Mouse (Mus musculus) hindbrain, embryonic 10.5 days (tissue): ENCODE data around the gene Mchr1. TPM values are rescaled to one million over a fixed set of nuclear protein-coding genes. Genes with fewer than 3 reads are reported as not detected.

Experiments
- DNase-seq: peaks from one replicate; pipeline ENCODE4 v3.0.0-alpha.2; 2017; ENCODE audit warnings: low spot score
- H3K27ac ChIP-seq: fragments of 300-500 bp; sonication (generic); 2 replicates; pipeline ENCODE4 v1.5.1; 2016; ENCODE audit warnings: mild to moderate bottlenecking, moderate library complexity
- H3K27me3 ChIP-seq: fragments of 300-500 bp; sonication (generic); 2 replicates; pipeline ENCODE4 v1.6.1; 2016; ENCODE audit warnings: mild to moderate bottlenecking; ENCODE audit not compliant: poor library complexity, insufficient read depth, severe bottlenecking
- H3K36me3 ChIP-seq: fragments of 300-500 bp; sonication (generic); 2 replicates; pipeline ENCODE4 v1.6.1; 2016; ENCODE audit warnings: mild to moderate bottlenecking, moderate library complexity
- H3K4me1 ChIP-seq: fragments of 300-500 bp; sonication (generic); replicated peaks from 2 replicates; pipeline ENCODE4 v1.6.1; 2016; ENCODE audit warnings: mild to moderate bottlenecking
- H3K4me3 ChIP-seq: fragments of 300-500 bp; sonication (generic); 2 replicates; pipeline ENCODE4 v1.5.1; 2016; ENCODE audit warnings: mild to moderate bottlenecking, moderate library complexity
- H3K9me3 ChIP-seq: fragments of 300-500 bp; sonication (generic); 2 replicates; pipeline ENCODE4 v1.6.1; 2016; ENCODE audit warnings: mild to moderate bottlenecking, moderate library complexity
- WGBS: fragments of 180-500 bp; shearing (Covaris S2); methylation state at CpG from one replicate; pipeline ENCODE4 v1.1.7; 2016; 5-methylcytosine and 5-hydroxymethylcytosine counted together
- polyA plus RNA-seq: library from polyadenylated mRNA; unstranded; fragments of >200 nt; fragmentation: Nextera tagmentation; extraction: Ambion mirVana; gene quantifications from 2 replicates; pipeline ENCODE4 v1.2.1, GENCODE M21; 2016

Gene Mchr1
- 0.14 and 0.22 TPM in 2 replicates for polyA plus RNA-seq

- Histone ChIP-seq H3K36me3 (no peaks in the 10 kb centered on the region), H3K4me1 (peaks cover 31% of the 10 kb centered on the region), H3K27ac (peak within 1 kb of the TSS; percentile 74), H3K27me3 (peaks cover 43% of the 10 kb centered on the region), H3K4me3 (peak within 1 kb of the TSS; percentile 59), H3K9me3 (no peaks in the 10 kb centered on the region)
- peak; percentile 78 for DNase-seq
- under 1% methylated on average over 25 of the region's 25 CpGs for WGBS
Observed at GRCm38 (mm10) chr15:81235086-81235920, at the start of gene Mchr1. Mchr1 (plus strand) TSS chr15:81235499.

GRCm38 (mm10) chr15:81189061-81189460 is 46.2 kb upstream of the Mchr1 start:
- Histone ChIP-seq H3K27ac (no peak overlapping the region), H3K4me1 (peaks cover 21% of the 10 kb centered on the region), H3K27me3 (no peaks in the 10 kb centered on the region), H3K9me3 (no peaks in the 10 kb centered on the region), H3K36me3 (peaks cover 19% of the 10 kb centered on the region), H3K4me3 (peak overlapping the region; percentile 87)
- WGBS = 88% methylated on average over 2 of the region's 2 CpGs
- DNase-seq = no peak

- H3K4me1 ChIP-seq = peaks cover 21% of the 10 kb centered on the region
- under 1% methylated on average over 46 of the region's 46 CpGs for WGBS
- H3K27me3 ChIP-seq = no peaks in the 10 kb centered on the region
- H3K27ac ChIP-seq = peak overlapping the region; percentile 89
- no peaks in the 10 kb centered on the region for H3K9me3 ChIP-seq
- peak overlapping the region; percentile 87 for H3K4me3 ChIP-seq
- DNase-seq = no peak
- peaks cover 19% of the 10 kb centered on the region for H3K36me3 ChIP-seq
Observed at GRCm38 (mm10) chr15:81190011-81190629, 45.2 kb upstream of the Mchr1 start.

- Histone ChIP-seq H3K27me3 (no peaks in the 10 kb centered on the region), H3K9me3 (no peaks in the 10 kb centered on the region), H3K4me3 (peak within 1 kb of the TSS; percentile 87), H3K4me1 (peaks cover 21% of the 10 kb centered on the region), H3K27ac (peak within 1 kb of the TSS; percentile 89), H3K36me3 (peaks cover 19% of the 10 kb centered on the region)
- WGBS = under 1% methylated on average over 48 of the region's 48 CpGs
- peak; percentile 99 for DNase-seq
Observed at GRCm38 (mm10) chr15:81190630-81191178, 44.6 kb upstream of the Mchr1 start, which contains the start of gene Mrtfa. Mrtfa (minus strand) TSS chr15:81190757.

GRCm38 (mm10) chr15:81191303-81191702 is 44.0 kb upstream of the Mchr1 start:
- H3K27me3 ChIP-seq = no peaks in the 10 kb centered on the region
- H3K27ac ChIP-seq = peak overlapping the region; percentile 85
- no peak for DNase-seq
- peaks cover 17% of the 10 kb centered on the region for H3K36me3 ChIP-seq
- no peaks in the 10 kb centered on the region for H3K9me3 ChIP-seq
- peaks cover 21% of the 10 kb centered on the region for H3K4me1 ChIP-seq
- WGBS = 29% methylated on average over 9 of the region's 9 CpGs
- peak overlapping the region; percentile 87 for H3K4me3 ChIP-seq

GRCm38 (mm10) chr15:81192316-81192715 is 43.0 kb upstream of the Mchr1 start:
- H3K27ac ChIP-seq = no peak overlapping the region
- no peaks in the 10 kb centered on the region for H3K27me3 ChIP-seq
- 83% methylated on average over 5 of the region's 5 CpGs for WGBS
- H3K36me3 ChIP-seq = peaks cover 7% of the 10 kb centered on the region
- peaks cover 21% of the 10 kb centered on the region for H3K4me1 ChIP-seq
- H3K9me3 ChIP-seq = no peaks in the 10 kb centered on the region
- no peak overlapping the region for H3K4me3 ChIP-seq
- no peak for DNase-seq

GRCm38 (mm10) chr15:81192858-81193257 is 42.4 kb upstream of the Mchr1 start:
- 95% methylated on average over 8 of the region's 8 CpGs for WGBS
- H3K9me3 ChIP-seq = no peaks in the 10 kb centered on the region

GRCm38 (mm10) chr15:81194791-81195190 is 40.5 kb upstream of the Mchr1 start:
- Histone ChIP-seq H3K36me3 (no peaks in the 10 kb centered on the region), H3K27ac (no peak overlapping the region), H3K4me3 (no peak overlapping the region), H3K27me3 (no peaks in the 10 kb centered on the region), H3K4me1 (peaks cover 9% of the 10 kb centered on the region), H3K9me3 (peaks cover 4% of the 10 kb centered on the region; the same call in 1 of the 2 replicates)
- DNase-seq = no peak
- WGBS = 91% methylated on average over 6 of the region's 6 CpGs

More at GRCm38 (mm10) chr15:81192858-81193257, 42.4 kb upstream of the Mchr1 start:
- Histone ChIP-seq H3K4me1 (peaks cover 21% of the 10 kb centered on the region), H3K27me3 (no peaks in the 10 kb centered on the region), H3K27ac (no peak overlapping the region), H3K36me3 (peaks cover 2% of the 10 kb centered on the region), H3K4me3 (no peak overlapping the region)
- DNase-seq = no peak

GRCm38 (mm10) chr15:81195447-81195846 is 39.9 kb upstream of the Mchr1 start:
- H3K4me3 ChIP-seq = no peak overlapping the region
- H3K4me1 ChIP-seq = peaks cover 7% of the 10 kb centered on the region; the same call in 1 of the 2 replicates
- no peaks in the 10 kb centered on the region for H3K27me3 ChIP-seq
- no peak for DNase-seq
- H3K9me3 ChIP-seq = peaks cover 4% of the 10 kb centered on the region; the same call in 1 of the 2 replicates
- 58% methylated on average over 4 of the region's 4 CpGs for WGBS
- no peaks in the 10 kb centered on the region for H3K36me3 ChIP-seq
- H3K27ac ChIP-seq = no peak overlapping the region

- Histone ChIP-seq H3K27ac (no peak overlapping the region), H3K36me3 (no peaks in the 10 kb centered on the region), H3K4me1 (no peaks in the 10 kb centered on the region), H3K4me3 (no peak overlapping the region), H3K9me3 (peaks cover 4% of the 10 kb centered on the region; the same call in 1 of the 2 replicates), H3K27me3 (no peaks in the 10 kb centered on the region)
- 89% methylated on average over 10 of the region's 10 CpGs for WGBS
- no peak for DNase-seq
Observed at GRCm38 (mm10) chr15:81197197-81197596, 38.1 kb upstream of the Mchr1 start.

- Histone ChIP-seq H3K4me1 (no peaks in the 10 kb centered on the region), H3K27ac (no peak overlapping the region), H3K4me3 (no peak overlapping the region), H3K36me3 (no peaks in the 10 kb centered on the region), H3K9me3 (peaks cover 4% of the 10 kb centered on the region; the same call in 1 of the 2 replicates), H3K27me3 (no peaks in the 10 kb centered on the region)
- DNase-seq = no peak
- 92% methylated on average over 5 of the region's 5 CpGs for WGBS
Observed at GRCm38 (mm10) chr15:81198447-81198846, 36.9 kb upstream of the Mchr1 start.

GRCm38 (mm10) chr15:81199372-81199959 is 35.8 kb upstream of the Mchr1 start:
- H3K4me3 ChIP-seq = no peak overlapping the region
- DNase-seq = peak; percentile 53
- no peaks in the 10 kb centered on the region for H3K27me3 ChIP-seq
- H3K9me3 ChIP-seq = peaks cover 4% of the 10 kb centered on the region; the same call in 1 of the 2 replicates
- 29% methylated on average over 4 of the region's 4 CpGs for WGBS
- no peaks in the 10 kb centered on the region for H3K36me3 ChIP-seq
- H3K27ac ChIP-seq = no peak overlapping the region
- H3K4me1 ChIP-seq = no peaks in the 10 kb centered on the region
